In the genomic region with DNA sequence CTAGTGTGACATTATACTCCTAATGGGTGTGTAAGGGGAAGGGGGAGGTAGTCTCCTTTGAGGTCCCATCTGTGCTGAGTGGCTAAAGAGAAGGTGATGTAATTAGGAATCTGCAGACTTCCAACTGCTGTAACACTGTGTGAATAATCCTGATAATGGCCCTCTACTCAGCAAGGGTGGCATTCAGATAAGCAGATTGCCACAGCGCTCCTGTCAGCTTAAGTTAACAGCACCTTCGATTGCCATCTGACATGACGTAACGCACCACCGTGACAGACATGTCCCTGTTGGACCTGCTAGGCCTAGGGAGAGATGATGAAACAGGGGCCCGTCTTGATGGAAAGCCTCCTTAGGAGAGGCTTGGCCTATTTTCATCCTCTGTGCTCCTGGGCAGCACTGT, we compare ENCODE assay signal across 14 mouse cellular contexts. TPM values are rescaled to one million over a fixed set of nuclear protein-coding genes. Genes with fewer than 3 reads are reported as not detected.
DNase-seq lines count a peak whose midpoint lies in the region; ATAC-seq and TF ChIP-seq lines count a peak whose summit lies in the region.
"Had no signal": no experiment of that assay in that cellular context is flagged by ENCODE, and none has a peak within 500 bp of the region (broad histone marks: within the 10 kb centered on the region; RNA-seq: fewer than 3 reads in every experiment).

No protein-coding gene starts in this region.

- ATAC-seq in lung, postnatal 0 days, result peak; percentile 70
- peak; percentile 23; the same call in 1 of the 2 replicates for ATAC-seq in common myeloid progenitor, adult 5-6 weeks (replicated peaks; ENCODE audit: low read depth, poor library complexity, severe bottlenecking)
- peak; percentile 97 for ATAC-seq in liver, embryonic 14.5 days (ENCODE audit: insufficient read depth)
- ATAC-seq in stomach, embryonic 16.5 days (ENCODE audit: insufficient read depth, low FRiP score), result peak; percentile 59; the same call in 1 of the 2 replicates
- no peak; the same call in 1 of the 2 replicates for ATAC-seq in hindbrain, embryonic 14.5 days (ENCODE audit: low FRiP score)

- no peak overlapping the region for H3K4me2 ChIP-seq in lung, postnatal 0 days (replicated peaks; ENCODE audit: low read depth, low read length)
- H3K4me2 ChIP-seq in liver, embryonic 14.5 days (ENCODE audit: low read depth), result peak overlapping the region; percentile 37; the same call in 1 of the 2 replicates
- no peak overlapping the region for H3K4me2 ChIP-seq in stomach, embryonic 16.5 days (ENCODE audit: low read depth, low read length)
- H3K4me2 ChIP-seq in hindbrain, embryonic 14.5 days (replicated peaks), result no peak overlapping the region
- H3K4me2 ChIP-seq: limb, embryonic 12.5 days; midbrain, embryonic 11.5 days had no signal

- DNase-seq in lung, postnatal 0 days (ENCODE audit: low spot score), result peak; percentile 61
- no peak for DNase-seq in lung, postnatal 10 days
- DNase-seq in liver, embryonic 14.5 days (ENCODE audit: low read depth in 3 of 3, low spot score in 3 of 3), result peak; percentile 86 to 89 (median 87)
- DNase-seq in hindbrain, embryonic 14.5 days (ENCODE audit: low spot score), result no peak
- DNase-seq in kidney, postnatal 14 days, result no peak
- DNase-seq: cerebellum, postnatal 14 days; kidney, adult 8-10 months; thymus, postnatal 25 days had no signal

- no peak for TF ChIP-seq CTCF in lung, postnatal 0 days (IDR thresholded peaks at IDR 0.05)
- TF ChIP-seq CTCF in liver, embryonic 14.5 days (IDR thresholded peaks at IDR 0.05; ENCODE audit: low read depth), result no peak

- WGBS in lung, postnatal 0 days, result 67% methylated on average over 6 of the region's 6 CpGs
- 16% methylated on average over 6 of the region's 6 CpGs for WGBS in liver, embryonic 14.5 days (ENCODE audit: insufficient replicate concordance)
- WGBS in stomach, embryonic 16.5 days, result 76% methylated on average over 6 of the region's 6 CpGs
- 79% methylated on average over 6 of the region's 6 CpGs for WGBS in hindbrain, embryonic 14.5 days

- no peaks in the 10 kb centered on the region for H3K4me1 ChIP-seq in lung, postnatal 0 days (ENCODE audit: insufficient read depth, low read depth, low read length)
- peaks cover 20 to 34% of the 10 kb centered on the region in 2 experiments for H3K4me1 ChIP-seq in liver, embryonic 14.5 days (replicated peaks; ENCODE audit: control insufficient read depth in 2 of 2, insufficient read depth in 2 of 2, low read length in 1 of 2)
- peaks cover 6% of the 10 kb centered on the region for H3K4me1 ChIP-seq in stomach, embryonic 16.5 days (ENCODE audit: control insufficient read depth, insufficient read depth, low read length)
- H3K4me1 ChIP-seq in hindbrain, embryonic 14.5 days (replicated peaks; ENCODE audit: control insufficient read depth, insufficient read depth, low read length), result peaks cover 5% of the 10 kb centered on the region; the same call in 1 of the 2 replicates

- H3K9me3 ChIP-seq in lung, postnatal 0 days (ENCODE audit: low read length), result no peaks in the 10 kb centered on the region
- no peaks in the 10 kb centered on the region for H3K9me3 ChIP-seq in liver, embryonic 14.5 days (ENCODE audit: control insufficient read depth, low read length)
- H3K9me3 ChIP-seq in stomach, embryonic 16.5 days (replicated peaks; ENCODE audit: control insufficient read depth, low read length), result no peaks in the 10 kb centered on the region
- H3K9me3 ChIP-seq in hindbrain, embryonic 14.5 days (ENCODE audit: control insufficient read depth, low read length), result no peaks in the 10 kb centered on the region
- H3K9me3 ChIP-seq: heart, embryonic 10.5 days; hindbrain, embryonic 10.5 days; limb, embryonic 12.5 days had no signal

- H3K9ac ChIP-seq in lung, postnatal 0 days (replicated peaks; ENCODE audit: low read depth), result no peak overlapping the region
- no peak overlapping the region for H3K9ac ChIP-seq in liver, embryonic 14.5 days (replicated peaks)
- no peak overlapping the region for H3K9ac ChIP-seq in stomach, embryonic 16.5 days (ENCODE audit: low read length)
- no peak overlapping the region for H3K9ac ChIP-seq in hindbrain, embryonic 14.5 days
- H3K9ac ChIP-seq: limb, embryonic 12.5 days had no signal

- H3K27ac ChIP-seq in lung, postnatal 0 days (ENCODE audit: low read length), result no peak overlapping the region
- H3K27ac ChIP-seq in liver, embryonic 14.5 days, result no peak overlapping the region
- peak overlapping the region; percentile 61; the same call in 1 of the 2 replicates for H3K27ac ChIP-seq in stomach, embryonic 16.5 days (ENCODE audit: low read length)
- H3K27ac ChIP-seq in hindbrain, embryonic 14.5 days, result no peak overlapping the region
- H3K27ac ChIP-seq: heart, embryonic 10.5 days; hindbrain, embryonic 10.5 days; limb, embryonic 12.5 days had no signal

- H3K4me3 ChIP-seq in lung, postnatal 0 days (ENCODE audit: low read depth, low read length), result no peak overlapping the region
- H3K4me3 ChIP-seq in liver, embryonic 14.5 days (ENCODE audit: insufficient read depth in 1 of 2, low read depth in 2 of 2, low read length in 2 of 2), result no peak overlapping the region
- no peak overlapping the region for H3K4me3 ChIP-seq in stomach, embryonic 16.5 days (replicated peaks; ENCODE audit: low read length)
- H3K4me3 ChIP-seq in hindbrain, embryonic 14.5 days (replicated peaks; ENCODE audit: low read length), result no peak overlapping the region
- H3K4me3 ChIP-seq: heart, embryonic 10.5 days; hindbrain, embryonic 10.5 days; limb, embryonic 12.5 days had no signal

- no peaks in the 10 kb centered on the region for H3K36me3 ChIP-seq in lung, postnatal 0 days (ENCODE audit: insufficient read depth, low read length)
- H3K36me3 ChIP-seq in liver, embryonic 14.5 days (replicated peaks; ENCODE audit: control insufficient read depth, insufficient read depth, low read depth), result no peaks in the 10 kb centered on the region
- no peaks in the 10 kb centered on the region for H3K36me3 ChIP-seq in stomach, embryonic 16.5 days (ENCODE audit: control insufficient read depth, insufficient read depth, low read length)
- no peaks in the 10 kb centered on the region for H3K36me3 ChIP-seq in hindbrain, embryonic 14.5 days (replicated peaks; ENCODE audit: control insufficient read depth, insufficient read depth)
- H3K36me3 ChIP-seq: heart, embryonic 10.5 days; hindbrain, embryonic 10.5 days; limb, embryonic 12.5 days had no signal

- no peaks in the 10 kb centered on the region for H3K27me3 ChIP-seq in lung, postnatal 0 days (replicated peaks; ENCODE audit: insufficient read depth, low read length)
- H3K27me3 ChIP-seq in liver, embryonic 14.5 days (ENCODE audit: control insufficient read depth, insufficient read depth, low read length), result peaks cover 22% of the 10 kb centered on the region
- H3K27me3 ChIP-seq in stomach, embryonic 16.5 days (ENCODE audit: control insufficient read depth, insufficient read depth, low read length), result no peaks in the 10 kb centered on the region
- H3K27me3 ChIP-seq in hindbrain, embryonic 14.5 days (ENCODE audit: control insufficient read depth, insufficient read depth, low read length), result no peaks in the 10 kb centered on the region

- TF ChIP-seq EP300 in lung, postnatal 0 days (IDR thresholded peaks at IDR 0.05), result no peak
- peak; percentile 99 for TF ChIP-seq EP300 in liver, embryonic 14.5 days (IDR thresholded peaks at IDR 0.05; ENCODE audit: low read depth)

RNA-seq across cellular contexts. Expression of gene Trim2, which starts 43.6 kb away (rescaled TPM):
- polyA plus RNA-seq in lung, postnatal 0 days (2015; fragmentation: Nextera tagmentation; extraction: Ambion mirVana), result 18.7 and 20.0 TPM in 2 replicates
- 1.7 and 3.0 TPM in 2 replicates for total RNA-seq in common myeloid progenitor, adult 5-6 weeks (2017)
- polyA plus RNA-seq in liver, embryonic 14.5 days (2012; rRNA removed), result 2.1 and 2.5 TPM in 2 replicates
- 3.5 and 4.7 TPM in 2 replicates for polyA plus RNA-seq in liver, embryonic 14.5 days (2014; fragmentation: Nextera tagmentation; extraction: Ambion mirVana)
- 33.4 and 39.9 TPM in 2 replicates for polyA plus RNA-seq in stomach, embryonic 16.5 days (2015; fragmentation: Nextera tagmentation; extraction: Ambion mirVana)
- 136 and 151 TPM in 2 replicates for polyA plus RNA-seq in hindbrain, embryonic 14.5 days (2014; fragmentation: Nextera tagmentation; extraction: Ambion mirVana)

Comparison
In these comparisons a context has a peak if more than half of its experiments do, and no peak if none do; other contexts are left out.
1. DNase-seq: peak in lung, postnatal 0 days (single experiment) and liver, embryonic 14.5 days (3 of 3); none in lung, postnatal 10 days (single experiment), hindbrain, embryonic 14.5 days (single experiment) and kidney, postnatal 14 days (single experiment).